Mouse (Mus musculus) olfactory bulb, adult 2 months (tissue): Measurements from ENCODE around the gene 4930432M17Rik. TPM values are rescaled to one million over a fixed set of nuclear protein-coding genes. Genes with fewer than 3 reads are reported as not detected.
A peak's percentile ranks its signal among the peaks of the same experiment; 100 is the strongest.

Source experiments
- H3K27ac ChIP-seq: fragments of 200-500 bp; 2 replicates; pipeline ENCODE4 v1.5.1; 2012; ENCODE audit warnings: low read depth, low read length; ENCODE audit not compliant: insufficient read depth
- H3K4me1 ChIP-seq: fragments of 200-500 bp; 2 replicates; pipeline ENCODE4 v1.6.1; 2012; ENCODE audit warnings: low read length; ENCODE audit not compliant: control insufficient read depth, insufficient read depth
- H3K4me3 ChIP-seq: fragments of 200-500 bp; 2 replicates; pipeline ENCODE4 v1.5.1; 2012; ENCODE audit warnings: mild to moderate bottlenecking, low read depth, low read length, moderate library complexity; ENCODE audit not compliant: insufficient read depth
- CTCF ChIP-seq: fragments of 200-500 bp; IDR thresholded peaks from 2 replicates; pipeline ENCODE4 v1.5.1; 2012; ENCODE audit warnings: low read depth, mild to moderate bottlenecking, low read length, moderate library complexity; ENCODE audit not compliant: insufficient read depth
- POLR2A ChIP-seq: fragments of 200-500 bp; IDR thresholded peaks from 2 replicates; pipeline ENCODE4 v1.6.1; 2012; ENCODE audit warnings: mild to moderate bottlenecking, low read depth, low read length, moderate library complexity; ENCODE audit not compliant: insufficient read depth
- WGBS: fragments of 180-500 bp; shearing (Covaris S2); methylation state at CpG from one replicate; pipeline ENCODE4 v1.1.7; 2018; 5-methylcytosine and 5-hydroxymethylcytosine counted together
- polyA plus RNA-seq: library from polyadenylated mRNA; stranded (reverse); fragments of >200 nt; gene quantifications from 2 replicates; pipeline ENCODE4 v1.2.4, GENCODE M21; 2012; ENCODE audit warnings: low replicate concordance; ENCODE audit not compliant: missing spikeins, insufficient read depth, insufficient read length

4930432M17Rik gene
- polyA plus RNA-seq, result not detected in 2 replicates

DNA sequence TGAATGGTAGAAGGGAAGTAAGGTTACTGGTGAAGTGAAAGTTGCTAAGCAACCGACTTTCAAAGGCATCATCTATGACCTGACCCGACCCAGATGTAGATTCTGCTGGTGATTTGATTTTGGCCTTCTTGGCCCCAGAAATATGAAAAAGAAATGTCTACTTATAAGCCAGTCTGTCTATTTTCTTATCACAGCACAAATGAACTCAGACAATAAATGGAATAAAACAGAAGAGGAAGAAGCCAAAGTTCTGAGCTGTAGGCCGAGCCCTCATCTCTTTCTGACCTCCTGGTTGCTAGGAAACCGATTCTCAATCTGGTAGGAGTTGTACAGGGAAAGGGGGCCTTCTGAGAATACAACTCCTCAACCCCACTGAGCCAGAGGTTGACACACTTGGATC lies at the start of gene 4930432M17Rik:
Gene 4930432M17Rik (plus strand): TSS at position 301 of the 400 bp plus-strand sequence.
- no peak within 1 kb of the TSS for H3K4me3 ChIP-seq
- 85% methylated on average over 4 of the region's 4 CpGs for WGBS
- TF ChIP-seq CTCF, result no peak
- no peak for TF ChIP-seq POLR2A
- no peak within 1 kb of the TSS for H3K27ac ChIP-seq
- no peaks in the 10 kb centered on the region for H3K4me1 ChIP-seq

DNA sequence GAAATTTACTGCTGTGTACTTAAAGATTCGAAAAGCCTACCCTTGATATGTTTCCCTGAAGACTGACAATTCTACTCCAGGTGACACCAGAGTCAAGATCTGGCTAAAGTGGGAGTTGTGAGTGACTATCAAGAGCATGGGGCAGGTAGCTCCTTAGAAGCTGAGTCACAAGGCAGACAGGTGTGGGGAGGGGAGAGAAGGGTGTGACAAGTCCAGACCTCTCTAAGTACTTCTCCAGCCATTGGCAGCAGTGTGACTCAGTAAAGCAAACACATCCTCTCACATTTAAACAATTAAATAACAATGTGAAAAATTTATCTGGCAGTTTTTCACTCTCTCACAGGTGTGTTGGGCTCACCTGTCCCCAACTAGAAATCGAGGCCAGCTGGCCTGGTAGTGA lies 44.9 kb upstream of the 4930432M17Rik start:
- WGBS, result 85% methylated on average over 2 of the region's 2 CpGs
- no peak overlapping the region for H3K27ac ChIP-seq
- H3K4me1 ChIP-seq, result no peaks in the 10 kb centered on the region
- H3K4me3 ChIP-seq, result no peak overlapping the region
- TF ChIP-seq POLR2A, result no peak
- TF ChIP-seq CTCF, result no peak

DNA sequence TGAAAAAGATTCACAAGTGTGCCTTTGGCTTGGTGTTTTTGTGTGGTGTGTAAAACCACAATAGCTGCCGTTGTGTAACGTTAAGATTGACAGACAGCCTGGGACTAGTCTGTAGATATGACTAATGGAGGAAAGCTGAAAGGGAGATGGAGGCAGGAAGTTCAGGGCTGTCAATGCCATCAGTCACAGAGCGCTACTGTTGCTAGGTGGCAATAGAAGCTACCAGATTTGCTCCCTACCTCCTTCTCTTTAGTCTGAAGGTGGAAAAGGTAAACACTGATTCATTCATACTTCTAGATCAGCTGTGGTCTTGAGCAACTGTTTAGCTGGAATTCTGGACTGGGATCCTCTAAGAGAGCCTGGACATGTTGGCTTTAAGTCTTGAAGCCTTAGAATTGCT lies 44.3 kb upstream of the 4930432M17Rik start:
- WGBS, result 85% methylated on average over 3 of the region's 3 CpGs
- TF ChIP-seq CTCF (no peak), POLR2A (no peak)

DNA sequence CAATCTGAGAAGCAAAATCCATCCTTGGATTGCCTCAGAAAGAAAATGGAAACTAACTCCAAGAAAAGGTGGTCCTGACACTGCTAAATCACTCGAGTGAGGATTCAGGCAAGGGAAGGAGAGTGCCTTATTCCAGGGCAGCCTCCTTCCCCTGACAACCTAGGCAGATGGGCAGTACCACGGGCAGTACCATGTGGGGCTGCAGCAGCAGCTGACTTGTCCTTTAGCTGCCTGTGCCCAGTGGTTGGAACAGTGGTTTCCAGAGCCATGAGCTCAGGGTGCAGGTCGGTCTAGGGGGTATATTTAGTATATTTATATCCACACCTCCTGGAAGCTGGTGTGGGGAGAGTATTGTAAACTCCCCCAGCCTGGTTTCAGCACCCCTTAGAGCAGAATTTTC lies 42.3 kb upstream of the 4930432M17Rik start:
- no peak overlapping the region for H3K4me3 ChIP-seq
- 70% methylated on average over 3 of the region's 3 CpGs for WGBS
- no peaks in the 10 kb centered on the region for H3K4me1 ChIP-seq
- no peak for TF ChIP-seq CTCF
- TF ChIP-seq POLR2A, result no peak
- H3K27ac ChIP-seq, result no peak overlapping the region

More for the DNA sequence above, 44.3 kb upstream of the 4930432M17Rik start:
- Histone ChIP-seq H3K4me1 (no peaks in the 10 kb centered on the region), H3K4me3 (no peak overlapping the region), H3K27ac (no peak overlapping the region)

DNA sequence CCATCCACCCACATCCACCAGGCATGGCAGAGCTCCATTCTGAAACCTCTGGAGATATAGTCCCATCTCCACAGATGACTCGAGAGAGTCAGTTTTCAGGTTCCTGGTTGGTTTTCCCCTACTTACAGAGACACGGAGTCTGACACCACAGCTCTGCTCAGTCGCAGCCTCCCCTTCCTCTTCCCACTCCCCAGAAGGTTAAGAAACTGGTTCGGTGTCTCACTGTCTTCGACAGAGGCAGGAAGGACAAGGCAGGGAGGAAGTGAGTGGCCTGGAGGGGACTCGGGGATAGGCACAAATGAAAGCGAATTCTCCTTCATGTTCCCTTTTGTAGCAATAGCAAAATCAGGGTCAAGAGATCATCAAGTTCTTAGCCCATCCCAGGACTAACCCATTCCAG lies 39.9 kb upstream of the 4930432M17Rik start:
- Histone ChIP-seq H3K27ac (no peak overlapping the region), H3K4me1 (no peaks in the 10 kb centered on the region), H3K4me3 (no peak overlapping the region)
- no peak for TF ChIP-seq POLR2A
- no peak for TF ChIP-seq CTCF
- WGBS, result 91% methylated on average over 7 of the region's 7 CpGs

DNA sequence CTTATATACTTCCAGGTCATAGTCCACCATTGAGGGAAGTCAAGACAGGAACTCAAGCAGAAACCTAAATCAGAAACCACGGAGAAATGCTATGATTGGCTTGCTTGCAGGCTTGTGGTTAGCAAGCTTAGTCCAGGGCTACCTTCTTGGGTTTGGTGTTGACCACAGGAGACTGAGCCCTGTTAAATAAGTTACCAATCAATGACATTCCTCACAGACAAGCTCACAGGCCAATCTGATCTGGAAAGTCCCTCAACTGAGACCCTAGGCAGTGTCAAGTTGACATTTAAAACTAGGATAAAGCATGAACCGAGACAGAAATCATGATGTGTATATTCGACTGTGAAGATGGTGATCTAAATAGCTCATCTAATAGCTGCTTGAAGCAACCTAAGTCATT lies 35.6 kb upstream of the 4930432M17Rik start:
- TF ChIP-seq POLR2A, result no peak
- TF ChIP-seq CTCF, result no peak
- no peak overlapping the region for H3K27ac ChIP-seq
- 91% methylated on average over 3 of the region's 3 CpGs for WGBS
- no peaks in the 10 kb centered on the region for H3K4me1 ChIP-seq
- H3K4me3 ChIP-seq, result no peak overlapping the region

DNA sequence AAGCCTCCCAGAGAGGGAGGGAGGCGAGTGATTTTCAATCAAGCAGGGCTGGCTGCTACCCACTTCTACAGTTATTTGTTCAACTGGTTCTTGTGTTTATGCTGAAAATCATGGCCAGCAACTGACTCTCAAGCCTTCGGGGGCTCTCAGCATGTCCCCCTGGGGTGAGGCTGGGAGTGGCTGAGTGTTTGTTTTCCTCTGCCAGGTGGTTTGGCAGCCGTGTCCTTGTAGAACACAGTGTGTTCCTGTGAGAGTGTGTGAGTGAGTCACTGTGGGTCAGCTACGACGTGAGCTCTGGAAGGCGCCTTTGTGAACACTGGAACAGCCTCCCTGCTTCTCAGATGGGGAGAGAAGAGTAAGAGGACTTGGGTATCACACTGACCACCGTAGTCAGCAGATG lies 35.1 kb upstream of the 4930432M17Rik start:
- TF ChIP-seq CTCF (no peak), POLR2A (no peak)
- no peak overlapping the region for H3K27ac ChIP-seq
- no peak overlapping the region for H3K4me3 ChIP-seq
- WGBS, result 50% methylated on average over 7 of the region's 7 CpGs
- no peaks in the 10 kb centered on the region for H3K4me1 ChIP-seq

DNA sequence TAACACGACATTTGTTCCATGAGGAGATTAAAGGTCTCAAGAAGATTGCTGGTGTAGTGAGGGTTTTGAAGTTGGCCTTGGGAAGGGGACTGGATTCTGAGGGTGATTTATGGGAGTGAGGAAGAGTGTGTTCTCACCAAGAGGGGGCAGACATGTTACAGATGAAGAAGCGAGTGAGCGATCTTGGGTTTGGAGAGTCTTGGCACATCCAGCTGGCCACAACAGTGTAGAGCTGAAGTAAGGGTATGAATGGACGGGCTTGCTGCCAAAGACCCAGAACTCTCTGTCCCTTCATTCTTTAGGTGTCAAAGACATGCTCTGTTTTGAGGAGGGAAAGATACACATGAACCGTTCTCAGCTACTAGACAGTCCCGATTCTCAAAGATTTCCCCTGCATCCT lies 34.2 kb upstream of the 4930432M17Rik start:
- Histone ChIP-seq H3K27ac (0 out of 2 replicates have a peak overlapping the region, but pooled peaks have one; percentile 64), H3K4me1 (no peaks in the 10 kb centered on the region), H3K4me3 (no peak overlapping the region)
- TF ChIP-seq CTCF, result no peak
- TF ChIP-seq POLR2A, result no peak
- WGBS, result 41% methylated on average over 6 of the region's 6 CpGs

DNA sequence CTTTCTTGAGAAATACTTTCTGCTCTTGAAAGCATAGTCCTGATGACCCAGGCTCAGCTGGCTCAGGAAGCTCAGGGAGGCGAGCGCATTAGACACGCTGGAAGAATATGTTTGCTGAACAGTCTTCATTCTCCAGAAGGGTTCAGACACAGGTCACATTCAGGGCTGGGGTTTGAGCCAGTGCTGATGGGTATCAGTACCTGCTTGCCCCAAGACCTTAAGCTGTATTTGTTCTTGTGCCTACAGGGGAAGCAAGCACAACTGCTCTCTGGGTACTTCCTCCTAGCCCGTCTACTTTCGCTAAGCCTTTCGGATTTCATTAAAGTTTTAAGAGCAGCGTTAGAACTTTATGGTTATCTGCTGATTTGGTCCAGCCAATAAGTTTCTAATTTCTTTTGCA lies 33.8 kb upstream of the 4930432M17Rik start:
- Histone ChIP-seq H3K27ac (peak overlapping the region; percentile 64), H3K4me3 (no peak overlapping the region), H3K4me1 (no peaks in the 10 kb centered on the region)
- no peak for TF ChIP-seq CTCF
- no peak for TF ChIP-seq POLR2A
- 69% methylated on average over 7 of the region's 7 CpGs for WGBS

DNA sequence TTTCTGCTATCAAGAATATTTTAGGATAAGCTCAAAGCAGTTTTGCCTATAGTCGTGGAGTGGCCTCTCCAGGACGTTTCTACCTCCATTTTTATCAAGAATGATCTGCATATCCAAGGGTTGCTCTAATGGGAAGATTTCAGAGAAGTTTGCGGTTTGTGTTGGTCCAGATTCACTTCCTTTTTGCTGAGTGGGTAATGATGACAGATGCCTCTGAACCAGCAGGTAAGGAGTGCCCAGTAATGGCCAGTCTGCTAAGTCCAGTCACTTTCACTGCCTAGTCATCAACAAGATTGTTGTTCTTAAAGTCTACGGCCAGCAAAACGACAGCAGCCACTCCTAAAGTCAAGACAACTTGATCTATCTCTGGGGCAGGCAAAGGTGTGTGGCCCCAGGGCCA lies 32.8 kb upstream of the 4930432M17Rik start:
- TF ChIP-seq POLR2A, result no peak
- no peak for TF ChIP-seq CTCF
- H3K4me1 ChIP-seq, result no peaks in the 10 kb centered on the region
- peak overlapping the region; percentile 40; the same call in 1 of the 2 replicates for H3K27ac ChIP-seq
- WGBS, result 91% methylated on average over 5 of the region's 5 CpGs
- H3K4me3 ChIP-seq, result no peak overlapping the region
